Mouse (Mus musculus): ENCODE measurements at regions not wholly inside any gene's neighbourhood (a gene's known extent, or its start where the extent isn't known, plus 50 kb on each side); places are given as distances from the start of the nearest gene placed in this dataset.

DNA sequence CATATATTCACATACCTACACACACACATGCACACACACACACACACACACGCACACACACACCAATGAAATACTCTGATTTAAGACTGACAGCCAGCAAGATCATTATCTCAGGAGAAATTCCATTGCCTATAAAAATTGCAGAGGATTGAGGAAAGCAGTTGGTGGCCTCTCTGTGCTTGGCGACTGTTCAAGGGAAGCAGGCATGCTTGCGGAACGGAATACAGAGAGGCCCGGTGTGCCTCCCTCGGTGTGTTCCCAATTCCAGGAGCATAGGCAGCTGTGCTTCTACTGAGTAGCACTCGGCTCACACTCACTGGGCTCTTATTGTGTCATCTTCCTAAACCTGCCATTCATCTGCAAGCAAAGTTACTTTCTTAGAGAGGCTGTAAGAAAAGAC is 310.3 kb upstream of the Mki67 start:
- Histone ChIP-seq H3K36me3 (no peaks in the 10 kb centered on the region), H3K4me1 (replicated peaks) (peaks cover 15% of the 10 kb centered on the region), H3K27ac (no peak overlapping the region), H3K9me3 (replicated peaks) (no peaks in the 10 kb centered on the region), H3K9ac (no peak overlapping the region), H3K4me2 (no peak overlapping the region), H3K27me3 (no peaks in the 10 kb centered on the region), H3K4me3 (no peak overlapping the region)
- no peak for ATAC-seq (replicated peaks; ENCODE audit: insufficient number of reproducible peaks, insufficient read depth, low FRiP score, low read depth)
- WGBS: 46% methylated on average over 7 of the region's 7 CpGs

DNA sequence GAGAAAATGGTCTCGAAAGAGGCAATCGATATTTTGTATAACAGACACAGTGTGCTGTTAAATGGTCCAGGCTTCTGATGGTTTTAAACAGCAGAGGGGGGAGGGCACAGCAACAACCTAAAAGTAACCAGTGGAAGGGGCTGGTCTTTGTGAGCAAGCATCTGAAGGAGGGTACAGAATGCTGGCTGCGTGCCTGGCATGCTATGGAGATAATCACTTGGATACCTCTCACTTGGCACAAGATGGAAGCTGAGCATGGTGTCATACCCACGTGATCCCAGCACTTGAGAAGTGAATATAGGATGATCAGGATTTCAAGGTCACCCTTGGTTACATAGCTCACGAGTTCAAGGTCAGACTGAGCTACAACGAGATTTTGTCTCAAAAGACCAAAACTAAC is 315.9 kb upstream of the Mki67 start:
- Histone ChIP-seq H3K4me1 (replicated peaks) (peaks cover 5% of the 10 kb centered on the region), H3K4me3 (no peak overlapping the region), H3K4me2 (no peak overlapping the region), H3K9ac (no peak overlapping the region), H3K36me3 (no peaks in the 10 kb centered on the region), H3K27ac (peak overlapping the region; percentile 26), H3K9me3 (replicated peaks) (no peaks in the 10 kb centered on the region), H3K27me3 (no peaks in the 10 kb centered on the region)
- ATAC-seq (replicated peaks; ENCODE audit: insufficient number of reproducible peaks, insufficient read depth, low FRiP score, low read depth): peak; percentile 84
- WGBS: 55% methylated on average over 6 of the region's 6 CpGs

DNA sequence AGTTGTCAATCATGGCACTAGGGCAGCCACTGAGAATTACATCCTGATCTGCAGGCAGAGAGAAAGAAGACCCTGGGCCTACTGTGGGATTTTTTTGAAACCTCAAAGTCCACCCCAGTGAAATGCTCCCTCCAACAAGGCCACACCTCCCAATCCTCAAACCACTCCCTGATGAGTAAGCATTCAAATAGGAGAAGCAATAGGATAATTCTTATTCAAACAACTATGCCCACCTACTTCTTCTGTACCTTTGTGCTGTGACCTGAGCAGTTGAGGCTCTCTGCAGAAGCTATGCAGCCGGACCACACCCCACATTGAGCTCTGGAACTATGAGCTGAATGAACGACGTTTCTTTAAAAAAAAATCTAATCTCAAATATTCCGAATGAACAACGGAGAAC is 317.4 kb upstream of the Mki67 start:
- H3K27me3 ChIP-seq: no peaks in the 10 kb centered on the region
- no peaks in the 10 kb centered on the region for H3K9me3 ChIP-seq (replicated peaks)
- H3K4me1 ChIP-seq (replicated peaks): no peaks in the 10 kb centered on the region; the same call in 1 of the 2 replicates
- no peak for ATAC-seq (replicated peaks; ENCODE audit: insufficient number of reproducible peaks, insufficient read depth, low FRiP score, low read depth)
- H3K36me3 ChIP-seq: no peaks in the 10 kb centered on the region
- no peak overlapping the region for H3K9ac ChIP-seq
- WGBS: 84% methylated on average over 5 of the region's 5 CpGs
- no peak overlapping the region for H3K4me2 ChIP-seq
- H3K27ac ChIP-seq: no peak overlapping the region
- H3K4me3 ChIP-seq: no peak overlapping the region

DNA sequence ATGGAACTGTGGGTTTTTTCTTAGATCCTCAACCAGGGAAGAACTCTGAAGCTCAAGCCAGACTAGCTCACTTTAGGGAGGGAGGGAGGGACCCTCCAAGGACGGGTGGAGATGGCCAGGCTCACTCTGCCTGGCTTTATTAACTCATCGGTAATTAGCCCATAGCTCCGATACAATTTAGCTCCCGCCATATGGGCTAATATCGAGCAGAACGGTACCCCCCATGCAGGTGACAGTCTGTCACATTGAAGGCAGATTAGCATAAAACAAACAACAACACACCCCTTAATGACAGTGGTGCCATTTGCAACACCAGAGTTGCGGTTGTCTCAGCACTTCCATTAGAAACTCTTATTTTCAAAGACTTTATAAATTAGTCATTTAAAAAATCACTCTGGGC is 319.6 kb upstream of the Mki67 start:
- WGBS: 67% methylated on average over 7 of the region's 7 CpGs
- no peak for ATAC-seq (replicated peaks; ENCODE audit: insufficient number of reproducible peaks, insufficient read depth, low FRiP score, low read depth)
- no peaks in the 10 kb centered on the region for H3K27me3 ChIP-seq

GRCm38 (mm10) chr7:136038072-136038471 is 321.9 kb upstream of the Mki67 start:
- Histone ChIP-seq H3K4me2 (no peak overlapping the region), H3K9me3 (replicated peaks) (no peaks in the 10 kb centered on the region), H3K27ac (no peak overlapping the region), H3K4me1 (replicated peaks) (peaks cover 3% of the 10 kb centered on the region; the same call in 1 of the 2 replicates), H3K27me3 (no peaks in the 10 kb centered on the region), H3K36me3 (no peaks in the 10 kb centered on the region), H3K4me3 (no peak overlapping the region), H3K9ac (no peak overlapping the region)
- no peak for ATAC-seq (replicated peaks; ENCODE audit: insufficient number of reproducible peaks, insufficient read depth, low FRiP score, low read depth)
- 71% methylated on average over 5 of the region's 5 CpGs for WGBS

More for the DNA sequence above, 319.6 kb upstream of the Mki67 start:
- H3K27ac ChIP-seq: no peak overlapping the region
- H3K4me3 ChIP-seq: no peak overlapping the region
- H3K9ac ChIP-seq: no peak overlapping the region
- H3K4me2 ChIP-seq: no peak overlapping the region
- no peaks in the 10 kb centered on the region for H3K36me3 ChIP-seq
- H3K9me3 ChIP-seq (replicated peaks): no peaks in the 10 kb centered on the region
- peaks cover 3% of the 10 kb centered on the region for H3K4me1 ChIP-seq (replicated peaks)

GRCm38 (mm10) chr7:136038906-136039305 is 322.7 kb upstream of the Mki67 start:
- H3K9me3 ChIP-seq (replicated peaks): no peaks in the 10 kb centered on the region
- 27% methylated on average over 2 of the region's 2 CpGs for WGBS
- ATAC-seq (replicated peaks; ENCODE audit: insufficient number of reproducible peaks, insufficient read depth, low FRiP score, low read depth): no peak
- H3K4me2 ChIP-seq: no peak overlapping the region
- peaks cover 4% of the 10 kb centered on the region; the same call in 1 of the 2 replicates for H3K4me1 ChIP-seq (replicated peaks)
- no peak overlapping the region for H3K9ac ChIP-seq
- no peaks in the 10 kb centered on the region for H3K27me3 ChIP-seq
- no peak overlapping the region for H3K27ac ChIP-seq
- no peak overlapping the region for H3K4me3 ChIP-seq
- no peaks in the 10 kb centered on the region for H3K36me3 ChIP-seq

DNA sequence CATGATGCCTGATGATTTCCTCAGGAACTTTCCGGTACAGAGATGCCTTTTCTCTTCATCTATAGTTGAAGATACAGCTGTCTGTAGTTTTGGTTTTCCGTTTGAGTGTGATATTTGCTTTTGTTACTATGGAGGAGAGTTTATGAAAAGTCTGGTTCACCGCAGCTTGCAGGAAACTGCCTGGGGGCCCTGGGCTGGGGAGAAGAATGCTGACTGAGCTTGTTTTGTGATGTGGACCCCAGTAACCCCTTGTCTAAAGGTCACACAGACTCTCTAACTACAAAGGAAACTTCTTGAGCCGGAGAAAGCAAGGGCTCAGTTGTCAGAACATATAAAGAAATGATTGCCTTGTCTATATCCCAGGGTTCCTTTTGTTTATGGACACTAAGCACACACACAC is 325.8 kb upstream of the Mki67 start:
- Histone ChIP-seq H3K36me3 (no peaks in the 10 kb centered on the region), H3K27me3 (no peaks in the 10 kb centered on the region), H3K4me2 (no peak overlapping the region), H3K4me1 (replicated peaks) (peaks cover 29% of the 10 kb centered on the region), H3K9ac (no peak overlapping the region), H3K27ac (no peak overlapping the region), H3K4me3 (no peak overlapping the region), H3K9me3 (replicated peaks) (no peaks in the 10 kb centered on the region)
- WGBS: 62% methylated on average over 4 of the region's 4 CpGs
- ATAC-seq (replicated peaks; ENCODE audit: insufficient number of reproducible peaks, insufficient read depth, low FRiP score, low read depth): no peak

- ATAC-seq (replicated peaks; ENCODE audit: insufficient number of reproducible peaks, insufficient read depth, low FRiP score, low read depth): peak; percentile 89
- no peaks in the 10 kb centered on the region for H3K9me3 ChIP-seq (replicated peaks)
- H3K4me3 ChIP-seq: no peak overlapping the region
- H3K36me3 ChIP-seq: no peaks in the 10 kb centered on the region
- no peak overlapping the region for H3K9ac ChIP-seq
- peaks cover 45% of the 10 kb centered on the region for H3K4me1 ChIP-seq (replicated peaks)
- peaks cover 5% of the 10 kb centered on the region; the same call in 1 of the 2 replicates for H3K27me3 ChIP-seq
- WGBS: 12% methylated on average over 14 of the region's 14 CpGs
- peak overlapping the region; percentile 36 for H3K4me2 ChIP-seq
- peak overlapping the region; percentile 92 for H3K27ac ChIP-seq
Measured at GRCm38 (mm10) chr7:136046645-136047363, 330.6 kb upstream of the Mki67 start.

DNA sequence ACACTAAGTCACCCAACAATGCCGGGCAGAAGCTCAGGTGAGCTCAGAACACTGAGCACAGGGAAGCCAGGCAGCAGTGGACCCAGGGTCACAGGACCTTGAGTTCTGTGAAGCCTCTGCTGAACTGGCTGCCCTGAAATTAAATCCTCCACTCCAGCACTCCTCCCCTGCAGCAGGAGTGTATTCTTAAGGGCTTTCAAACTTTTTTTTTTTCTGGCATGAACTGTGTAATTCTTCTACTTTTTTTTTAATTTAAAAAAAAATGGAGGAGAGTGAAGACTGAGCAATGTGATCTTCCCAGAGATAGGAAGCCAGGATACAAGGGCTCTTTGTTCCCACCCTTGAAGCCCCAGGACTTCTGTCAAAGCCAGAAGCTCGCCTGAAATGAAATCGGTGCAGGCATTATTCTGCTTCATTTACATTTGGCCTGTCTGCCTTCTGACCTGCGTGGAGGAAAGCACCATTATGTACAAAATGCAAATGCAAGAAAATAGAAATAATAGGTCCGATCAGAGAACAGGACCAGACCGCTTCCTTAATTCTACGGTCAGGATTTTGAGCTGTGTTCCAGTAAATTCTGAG is 331.3 kb upstream of the Mki67 start:
- Histone ChIP-seq H3K4me3 (no peak overlapping the region), H3K27me3 (peaks cover 5% of the 10 kb centered on the region; the same call in 1 of the 2 replicates), H3K9me3 (replicated peaks) (no peaks in the 10 kb centered on the region), H3K9ac (no peak overlapping the region), H3K27ac (peak overlapping the region; percentile 92), H3K4me1 (replicated peaks) (peaks cover 45% of the 10 kb centered on the region), H3K36me3 (no peaks in the 10 kb centered on the region), H3K4me2 (peak overlapping the region; percentile 36; the same call in 1 of the 2 replicates)
- WGBS: 58% methylated on average over 7 of the region's 7 CpGs
- ATAC-seq (replicated peaks; ENCODE audit: insufficient number of reproducible peaks, insufficient read depth, low FRiP score, low read depth): no peak

- no peaks in the 10 kb centered on the region for H3K9me3 ChIP-seq (replicated peaks)
- no peak overlapping the region for H3K27ac ChIP-seq
- no peak overlapping the region for H3K4me2 ChIP-seq
- H3K27me3 ChIP-seq: peaks cover 5% of the 10 kb centered on the region; the same call in 1 of the 2 replicates
- H3K4me3 ChIP-seq: no peak overlapping the region
- ATAC-seq (replicated peaks; ENCODE audit: insufficient number of reproducible peaks, insufficient read depth, low FRiP score, low read depth): no peak
- H3K4me1 ChIP-seq (replicated peaks): peaks cover 45% of the 10 kb centered on the region
- 56% methylated on average over 7 of the region's 8 CpGs for WGBS
- no peaks in the 10 kb centered on the region for H3K36me3 ChIP-seq
- H3K9ac ChIP-seq: no peak overlapping the region
Measured at GRCm38 (mm10) chr7:136048925-136049586, 332.9 kb upstream of the Mki67 start.

- WGBS: 55% methylated on average over 4 of the region's 4 CpGs
- Histone ChIP-seq H3K9me3 (replicated peaks) (no peaks in the 10 kb centered on the region), H3K27ac (no peak overlapping the region), H3K4me2 (no peak overlapping the region), H3K4me3 (no peak overlapping the region), H3K4me1 (replicated peaks) (peaks cover 43% of the 10 kb centered on the region), H3K27me3 (peaks cover 5% of the 10 kb centered on the region; the same call in 1 of the 2 replicates), H3K9ac (no peak overlapping the region), H3K36me3 (no peaks in the 10 kb centered on the region)
- ATAC-seq (replicated peaks; ENCODE audit: insufficient number of reproducible peaks, insufficient read depth, low FRiP score, low read depth): no peak
Measured at GRCm38 (mm10) chr7:136049587-136049930, 333.4 kb upstream of the Mki67 start.

Measured in heart, embryonic 15.5 days (tissue).